Mouse (Mus musculus) ES-Bruce4 (cell line): ENCODE measurements around the gene Mdfi. TPM values are rescaled to one million over a fixed set of nuclear protein-coding genes. Genes with fewer than 3 reads are reported as not detected.
"Not testable (repeated sequence)": the region's sequence is repeated elsewhere in the genome, so short reads cannot be mapped to it uniquely, and the experiment has no call there.

Source experiments
- H3K27ac ChIP-seq: 2 replicates; pipeline ENCODE4 v1.5.1; 2012; ENCODE audit warnings: low read length, inconsistent platforms; ENCODE audit not compliant: insufficient read depth
- H3K27me3 ChIP-seq: 2 replicates; pipeline ENCODE4 v1.6.1; 2012; ENCODE audit warnings: mild to moderate bottlenecking, low read length, inconsistent platforms; ENCODE audit not compliant: control insufficient read depth, poor library complexity, insufficient read depth, severe bottlenecking
- H3K36me3 ChIP-seq: 2 replicates; pipeline ENCODE4 v1.6.1; 2012; ENCODE audit warnings: inconsistent platforms, mild to moderate bottlenecking, low read length, moderate library complexity; ENCODE audit not compliant: control insufficient read depth, poor library complexity, insufficient read depth, severe bottlenecking
- H3K4me1 ChIP-seq: one replicate; pipeline ENCODE4 v1.8.1; 2011; ENCODE audit warnings: low read length; ENCODE audit not compliant: control insufficient read depth, insufficient read depth
- H3K4me3 ChIP-seq: 2 replicates; pipeline ENCODE4 v1.5.1; 2011; ENCODE audit warnings: low read depth, mild to moderate bottlenecking, low read length
- H3K9ac ChIP-seq: 2 replicates; pipeline ENCODE4 v1.6.1; 2012; ENCODE audit warnings: low read depth, mild to moderate bottlenecking, inconsistent platforms; ENCODE audit not compliant: poor library complexity, severe bottlenecking
- H3K9me3 ChIP-seq: replicated peaks from 2 replicates; pipeline ENCODE4 v1.6.1; 2012; ENCODE audit warnings: mild to moderate bottlenecking, low read length, inconsistent platforms; ENCODE audit not compliant: control insufficient read depth, poor library complexity, insufficient read depth, severe bottlenecking
- CTCF ChIP-seq: IDR thresholded peaks from one replicate; pipeline ENCODE4 v1.8.1; 2011; ENCODE audit warnings: low read depth, low read length
- EP300 ChIP-seq: IDR thresholded peaks from 2 replicates; pipeline ENCODE4 v1.6.1; 2011; ENCODE audit warnings: low read depth, low read length; ENCODE audit not compliant: insufficient read depth
- POLR2A ChIP-seq: IDR thresholded peaks from one replicate; pipeline ENCODE4 v1.8.1; 2011; ENCODE audit warnings: low read length; ENCODE audit not compliant: insufficient read depth
- polyA plus RNA-seq: library from polyadenylated mRNA; stranded (reverse); fragments of >200 nt; gene quantifications from 2 replicates; pipeline ENCODE4 v1.2.4, GENCODE M21; 2011; ENCODE audit warnings: low read depth; ENCODE audit not compliant: missing spikeins, insufficient read depth, insufficient read length

Mdfi gene
- polyA plus RNA-seq, 1 experiment: 22.3 TPM

- Histone ChIP-seq H3K27ac (no peak overlapping the region), H3K4me3 (no peak overlapping the region), H3K9ac (no peak overlapping the region), H3K9me3 (no peaks in the 10 kb centered on the region), H3K4me1 (peaks cover 8% of the 10 kb centered on the region), H3K27me3 (no peaks in the 10 kb centered on the region), H3K36me3 (no peaks in the 10 kb centered on the region)
- TF ChIP-seq EP300 (no peak), CTCF (no peak), POLR2A (no peak)
Measured at GRCm38 (mm10) chr17:47853336-47853735, 18.8 kb upstream of the Mdfi start.

- H3K27me3 ChIP-seq, H3K36me3 ChIP-seq, H3K4me3 ChIP-seq, H3K27ac ChIP-seq, H3K4me1 ChIP-seq, H3K9me3 ChIP-seq: not testable (repeated sequence)
- H3K9ac ChIP-seq: peak overlapping the region; percentile 26; the same call in 1 of the 2 replicates
- 0 out of 2 replicates have a peak, but pooled peaks have one; percentile 21 for TF ChIP-seq EP300
Measured at GRCm38 (mm10) chr17:47851798-47852360, 17.4 kb upstream of the Mdfi start.

DNA sequence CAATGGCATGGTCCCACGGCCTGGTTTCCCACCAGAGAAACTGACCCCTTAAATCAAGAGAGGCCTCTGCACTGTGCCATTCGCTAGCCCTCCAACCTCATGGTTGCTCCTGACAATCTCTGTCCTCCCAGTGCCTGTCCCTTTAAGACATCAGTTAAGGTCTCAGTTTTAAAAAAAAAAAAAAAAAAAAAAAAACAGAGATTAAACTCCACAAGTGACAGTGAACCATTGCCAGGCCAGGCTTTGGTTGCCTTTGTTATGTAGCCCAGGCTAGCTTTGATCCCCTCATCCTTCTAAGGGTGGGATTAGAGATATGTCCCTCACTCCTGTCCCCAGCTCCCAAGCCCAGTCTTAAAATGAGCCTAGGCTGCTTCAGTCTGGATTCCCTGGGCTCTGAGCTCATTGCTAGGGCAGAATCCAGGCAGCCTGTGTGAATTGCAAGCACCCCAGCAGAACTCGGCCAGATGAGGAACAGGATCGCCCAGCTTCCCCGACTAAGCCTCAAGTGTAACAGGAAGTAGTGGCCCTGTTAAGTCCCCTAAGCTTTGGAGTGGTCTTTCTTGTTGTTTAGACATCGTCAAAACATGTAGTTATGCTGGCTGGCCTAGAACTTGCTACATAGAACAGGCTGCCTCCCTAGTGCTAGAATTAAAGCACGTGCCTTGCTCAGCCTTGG is 16.3 kb upstream of the Mdfi start:
- no peaks in the 10 kb centered on the region for H3K9me3 ChIP-seq
- peaks cover 8% of the 10 kb centered on the region for H3K4me1 ChIP-seq
- no peak overlapping the region for H3K27ac ChIP-seq
- no peaks in the 10 kb centered on the region for H3K27me3 ChIP-seq
- TF ChIP-seq CTCF (no peak), POLR2A (no peak), EP300 (no peak)
- no peak overlapping the region for H3K4me3 ChIP-seq
- H3K36me3 ChIP-seq: no peaks in the 10 kb centered on the region
- H3K9ac ChIP-seq: no peak overlapping the region

GRCm38 (mm10) chr17:47850035-47850434 is 15.5 kb upstream of the Mdfi start:
- TF ChIP-seq CTCF: no peak
- no peak for TF ChIP-seq POLR2A
- TF ChIP-seq EP300: no peak
- Histone ChIP-seq H3K27me3 (no peaks in the 10 kb centered on the region), H3K27ac (no peak overlapping the region), H3K4me3 (no peak overlapping the region), H3K36me3 (no peaks in the 10 kb centered on the region), H3K9ac (no peak overlapping the region), H3K4me1 (peaks cover 8% of the 10 kb centered on the region), H3K9me3 (no peaks in the 10 kb centered on the region)

- H3K9me3 ChIP-seq: no peaks in the 10 kb centered on the region
- no peak overlapping the region for H3K27ac ChIP-seq
- no peak overlapping the region for H3K4me3 ChIP-seq
- no peaks in the 10 kb centered on the region for H3K27me3 ChIP-seq
- H3K36me3 ChIP-seq: no peaks in the 10 kb centered on the region
- H3K9ac ChIP-seq: no peak overlapping the region
- TF ChIP-seq CTCF: peak; percentile 36
- no peak for TF ChIP-seq EP300
- no peak for TF ChIP-seq POLR2A
- peaks cover 8% of the 10 kb centered on the region for H3K4me1 ChIP-seq
Measured at GRCm38 (mm10) chr17:47847985-47848384, 13.5 kb upstream of the Mdfi start.

DNA sequence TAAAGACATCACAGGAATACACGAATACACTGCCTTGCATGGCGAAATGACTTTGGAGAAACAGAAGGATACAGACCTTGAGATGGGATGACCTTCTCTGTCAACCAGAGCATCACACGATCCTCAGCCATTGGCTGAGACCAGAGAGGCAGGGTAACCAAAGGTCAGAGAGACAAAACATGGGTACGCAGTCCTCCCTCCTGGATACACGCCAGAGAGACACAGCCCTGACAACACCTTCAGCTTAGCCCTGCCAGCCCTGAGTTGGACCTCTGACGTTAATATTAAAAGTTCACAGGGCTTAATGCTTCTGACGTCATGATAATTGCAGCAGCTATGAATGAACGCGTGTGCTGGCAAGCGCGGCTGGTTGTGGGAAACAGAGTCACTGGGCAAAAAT is 11.1 kb upstream of the Mdfi start:
- no peak for TF ChIP-seq EP300
- TF ChIP-seq POLR2A: no peak
- no peak for TF ChIP-seq CTCF
- Histone ChIP-seq H3K36me3 (no peaks in the 10 kb centered on the region), H3K27me3 (no peaks in the 10 kb centered on the region)

More for the DNA sequence above, 11.1 kb upstream of the Mdfi start:
- no peaks in the 10 kb centered on the region for H3K4me1 ChIP-seq
- no peaks in the 10 kb centered on the region for H3K9me3 ChIP-seq
- H3K9ac ChIP-seq: no peak overlapping the region
- no peak overlapping the region for H3K4me3 ChIP-seq
- no peak overlapping the region for H3K27ac ChIP-seq
